Mouse (Mus musculus): ENCODE data around the gene Rap1gap2. TPM values are rescaled to one million over a fixed set of nuclear protein-coding genes. Genes with fewer than 3 reads are reported as not detected.

Rap1gap2 gene
- polyA plus RNA-seq, 1 experiment from 2014 or later, result 2.1 TPM

DNA sequence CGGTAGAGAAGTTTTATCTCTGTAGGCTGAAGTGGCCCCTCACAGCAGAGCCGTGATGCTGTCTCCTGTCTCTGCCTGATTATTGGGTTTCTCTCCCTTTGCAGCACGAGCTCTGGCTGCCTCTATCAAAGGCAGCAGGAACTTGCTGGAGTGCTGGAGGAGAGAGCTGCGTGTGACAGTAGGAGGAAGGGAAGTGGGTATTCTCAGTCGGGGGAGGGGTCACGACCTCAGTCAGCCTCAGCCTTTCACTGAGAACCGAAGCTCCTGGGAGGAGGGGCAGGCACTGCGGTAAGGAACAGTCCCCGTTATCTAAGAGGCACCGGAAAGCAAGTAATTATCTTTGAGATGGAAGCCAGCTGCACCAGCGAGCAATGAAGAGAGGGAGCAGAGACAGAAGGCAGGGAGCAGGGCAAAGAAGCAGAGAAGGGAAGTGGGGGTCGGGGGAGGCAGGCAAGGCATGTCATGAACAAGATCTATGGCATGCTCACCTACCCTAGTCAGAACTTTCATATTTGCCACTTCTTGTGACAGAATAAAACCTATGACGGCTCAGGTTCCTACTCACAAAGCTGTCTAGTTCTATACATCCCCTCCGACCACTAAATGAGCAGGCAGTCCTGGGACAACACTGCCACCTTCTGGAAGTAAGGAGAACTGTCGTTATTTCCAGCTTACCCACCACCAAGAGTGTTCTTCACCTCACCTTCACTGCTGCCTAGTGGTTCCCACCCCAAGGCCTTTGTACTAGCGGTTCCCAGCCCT is 63.6 kb downstream of the Rap1gap2 start:
- Histone ChIP-seq H3K9ac (ENCODE audit: low read depth, low read length) (peak overlapping the region; percentile 48), H3K4me2 (peak overlapping the region; percentile 72), H3K27me3 (replicated peaks; ENCODE audit: control insufficient read depth, insufficient read depth, low read length) (no peaks in the 10 kb centered on the region), H3K27ac (ENCODE audit: low read depth, low read length) (peak overlapping the region; percentile 83), H3K4me3 (ENCODE audit: low read depth, low read length) (peak overlapping the region; percentile 34), H3K9me3 (ENCODE audit: control insufficient read depth, low read length) (no peaks in the 10 kb centered on the region), H3K4me1 (replicated peaks; ENCODE audit: control insufficient read depth, insufficient read depth, low read length) (peaks cover 28% of the 10 kb centered on the region), H3K36me3 (ENCODE audit: control insufficient read depth, insufficient read depth, low read length) (no peaks in the 10 kb centered on the region)
- DNase-seq (ENCODE audit: low spot score), result peak; percentile 85
- ATAC-seq (replicated peaks; ENCODE audit: low FRiP score), result peak; percentile 86
- 2% methylated on average over 16 of the region's 16 CpGs for WGBS

DNA sequence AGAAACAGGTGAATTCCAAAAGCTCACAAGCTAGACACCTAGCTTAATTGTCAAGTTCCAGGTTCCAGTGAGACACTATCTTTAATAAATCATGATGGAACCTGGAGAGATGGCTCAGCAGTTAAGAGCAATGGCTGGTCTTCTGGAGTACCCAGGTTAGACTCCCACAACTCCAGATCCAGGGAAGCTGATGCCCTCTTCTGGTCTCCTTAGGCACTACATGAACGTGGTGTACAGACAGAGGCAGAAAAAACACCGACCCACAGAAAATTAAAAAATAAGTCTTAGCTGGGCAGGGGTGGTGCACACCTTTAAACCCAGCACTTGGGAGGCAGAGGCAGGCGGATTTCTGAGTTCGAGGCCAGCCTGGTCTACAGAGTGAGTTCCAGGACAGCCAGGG is 64.5 kb downstream of the Rap1gap2 start:
- Histone ChIP-seq H3K4me1 (replicated peaks; ENCODE audit: control insufficient read depth, insufficient read depth, low read length) (peaks cover 28% of the 10 kb centered on the region), H3K4me2 (peak overlapping the region; percentile 72), H3K27me3 (replicated peaks; ENCODE audit: control insufficient read depth, insufficient read depth, low read length) (no peaks in the 10 kb centered on the region), H3K36me3 (ENCODE audit: control insufficient read depth, insufficient read depth, low read length) (no peaks in the 10 kb centered on the region), H3K27ac (ENCODE audit: low read depth, low read length) (no peak overlapping the region), H3K4me3 (ENCODE audit: low read depth, low read length) (peak overlapping the region; percentile 34; the same call in 1 of the 2 replicates), H3K9me3 (ENCODE audit: control insufficient read depth, low read length) (no peaks in the 10 kb centered on the region), H3K9ac (ENCODE audit: low read depth, low read length) (no peak overlapping the region)
- WGBS, result 37% methylated on average over 4 of the region's 4 CpGs
- DNase-seq (ENCODE audit: low spot score), result no peak
- peak; percentile 40; the same call in 1 of the 2 replicates for ATAC-seq (replicated peaks; ENCODE audit: low FRiP score)

DNA sequence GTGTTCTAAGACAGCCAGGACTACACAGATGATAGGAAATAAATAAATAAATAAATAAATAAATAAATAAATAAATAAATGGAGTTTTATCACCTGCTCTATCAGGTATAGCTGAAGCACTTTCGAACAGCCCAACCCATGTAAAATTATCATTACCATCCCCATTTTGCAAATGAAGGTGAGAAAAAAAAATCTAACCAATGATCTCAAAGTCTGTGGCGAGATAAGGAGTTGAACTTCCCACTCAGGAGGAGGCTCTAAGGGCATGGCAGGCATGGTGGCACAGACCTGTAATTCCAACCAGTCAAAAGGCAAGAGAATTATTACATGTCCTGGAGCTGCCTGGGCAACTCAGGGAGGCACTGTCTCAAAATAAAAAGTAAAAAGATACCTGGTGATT is 65.2 kb downstream of the Rap1gap2 start:
- H3K27ac ChIP-seq (ENCODE audit: low read depth, low read length), result no peak overlapping the region
- no peaks in the 10 kb centered on the region for H3K9me3 ChIP-seq (ENCODE audit: control insufficient read depth, low read length)
- H3K9ac ChIP-seq (ENCODE audit: low read depth, low read length), result no peak overlapping the region
- ATAC-seq (replicated peaks; ENCODE audit: low FRiP score) (no peak), DNase-seq (ENCODE audit: low spot score) (no peak)
- H3K4me3 ChIP-seq (ENCODE audit: low read depth, low read length), result no peak overlapping the region
- H3K27me3 ChIP-seq (replicated peaks; ENCODE audit: control insufficient read depth, insufficient read depth, low read length), result no peaks in the 10 kb centered on the region
- peaks cover 28% of the 10 kb centered on the region for H3K4me1 ChIP-seq (replicated peaks; ENCODE audit: control insufficient read depth, insufficient read depth, low read length)
- 83% methylated on average over 2 of the region's 2 CpGs for WGBS
- H3K36me3 ChIP-seq (ENCODE audit: control insufficient read depth, insufficient read depth, low read length), result no peaks in the 10 kb centered on the region
- no peak overlapping the region for H3K4me2 ChIP-seq

DNA sequence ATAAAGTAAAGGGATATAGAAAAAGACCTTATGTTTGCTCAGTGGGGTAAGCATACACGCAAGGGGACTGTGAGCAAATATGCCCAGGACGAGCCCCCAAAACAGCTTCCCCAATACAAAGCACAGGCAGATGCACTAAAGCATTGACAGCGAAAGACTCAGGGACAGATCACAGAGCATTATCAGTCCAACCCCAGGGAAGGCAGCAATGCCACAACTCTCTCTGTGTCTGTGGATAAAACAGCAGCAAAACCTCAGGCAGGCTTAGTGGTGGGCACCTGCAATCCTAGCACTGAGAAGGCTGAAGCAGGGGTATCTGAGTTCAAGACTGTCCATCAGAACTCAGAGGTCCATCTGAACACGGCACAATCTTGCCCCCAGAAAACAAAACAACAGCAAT is 73.4 kb downstream of the Rap1gap2 start:
- 0 out of 2 replicates have a peak, but pooled peaks have one; percentile 57 for ATAC-seq (replicated peaks; ENCODE audit: low FRiP score)
- DNase-seq (ENCODE audit: low spot score), result no peak
- 41% methylated on average over 4 of the region's 4 CpGs for WGBS
- H3K27ac ChIP-seq (ENCODE audit: low read depth, low read length), result no peak overlapping the region
- H3K36me3 ChIP-seq (ENCODE audit: control insufficient read depth, insufficient read depth, low read length), result no peaks in the 10 kb centered on the region
- H3K4me2 ChIP-seq, result no peak overlapping the region
- H3K4me3 ChIP-seq (ENCODE audit: low read depth, low read length), result no peak overlapping the region
- no peak overlapping the region for H3K9ac ChIP-seq (ENCODE audit: low read depth, low read length)
- no peaks in the 10 kb centered on the region for H3K27me3 ChIP-seq (replicated peaks; ENCODE audit: control insufficient read depth, insufficient read depth, low read length)
- H3K4me1 ChIP-seq (replicated peaks; ENCODE audit: control insufficient read depth, insufficient read depth, low read length), result peaks cover 12% of the 10 kb centered on the region
- no peaks in the 10 kb centered on the region for H3K9me3 ChIP-seq (ENCODE audit: control insufficient read depth, low read length)

DNA sequence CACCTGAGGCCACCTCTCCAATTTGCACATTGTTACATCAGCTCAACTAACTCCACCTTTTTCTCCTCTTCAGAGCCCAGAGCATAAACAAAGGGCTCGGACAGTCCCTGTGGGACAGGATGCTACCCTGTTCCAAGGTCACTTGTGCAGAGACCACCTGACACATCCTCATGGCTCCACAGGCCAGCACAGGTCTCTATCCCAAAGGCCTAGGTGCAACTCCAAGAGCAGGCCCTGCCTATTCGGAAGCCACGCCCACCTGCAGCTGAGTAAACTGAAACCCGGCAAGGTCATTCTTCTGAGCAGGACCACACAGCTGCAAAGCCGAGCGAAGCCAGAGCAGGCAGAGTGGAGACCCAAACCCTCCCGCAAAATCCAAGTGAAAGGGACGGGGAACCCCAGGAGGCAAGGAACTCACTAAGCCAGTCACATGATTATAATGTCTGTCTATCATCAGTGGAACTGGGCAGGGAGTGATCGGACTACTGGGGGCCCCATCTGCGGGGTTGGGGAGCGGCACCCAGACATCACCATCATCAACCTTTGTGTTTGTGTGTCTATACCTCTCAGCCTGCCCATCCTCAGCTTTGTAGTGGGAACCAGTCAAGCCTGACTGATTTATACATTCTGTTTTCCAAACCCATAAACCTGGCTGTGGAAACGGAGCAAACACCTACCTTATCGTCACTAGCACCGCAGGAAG is 74.4 kb downstream of the Rap1gap2 start:
- no peaks in the 10 kb centered on the region for H3K9me3 ChIP-seq (ENCODE audit: control insufficient read depth, low read length)
- H3K27ac ChIP-seq (ENCODE audit: low read depth, low read length), result no peak overlapping the region
- no peak overlapping the region for H3K4me3 ChIP-seq (ENCODE audit: low read depth, low read length)
- WGBS, result 50% methylated on average over 14 of the region's 14 CpGs
- no peaks in the 10 kb centered on the region for H3K36me3 ChIP-seq (ENCODE audit: control insufficient read depth, insufficient read depth, low read length)
- DNase-seq (ENCODE audit: low spot score) (no peak), ATAC-seq (replicated peaks; ENCODE audit: low FRiP score) (peak; percentile 55)
- H3K4me1 ChIP-seq (replicated peaks; ENCODE audit: control insufficient read depth, insufficient read depth, low read length), result peaks cover 12% of the 10 kb centered on the region
- H3K27me3 ChIP-seq (replicated peaks; ENCODE audit: control insufficient read depth, insufficient read depth, low read length), result no peaks in the 10 kb centered on the region
- H3K9ac ChIP-seq (ENCODE audit: low read depth, low read length), result no peak overlapping the region
- peak overlapping the region; percentile 28; the same call in 1 of the 2 replicates for H3K4me2 ChIP-seq

DNA sequence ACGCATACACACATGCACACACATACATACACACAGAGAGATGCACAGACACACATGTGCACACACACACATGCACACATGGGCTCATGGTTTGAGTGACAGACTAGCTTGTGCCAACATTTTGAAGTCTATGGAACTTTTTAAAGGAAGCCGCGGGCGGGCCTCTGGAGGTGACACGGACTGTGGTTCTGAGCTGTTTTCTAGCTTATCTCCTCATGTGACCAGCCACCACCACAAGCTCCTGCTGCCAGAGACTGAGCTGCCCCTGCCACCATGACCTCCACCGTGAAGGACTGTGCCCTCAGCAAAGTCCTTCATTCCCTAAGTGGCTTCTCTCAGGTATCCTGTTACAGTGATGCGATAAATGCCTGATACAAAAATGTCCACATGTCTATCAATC is 76.3 kb downstream of the Rap1gap2 start:
- no peaks in the 10 kb centered on the region for H3K36me3 ChIP-seq (ENCODE audit: control insufficient read depth, insufficient read depth, low read length)
- DNase-seq (ENCODE audit: low spot score) (no peak), ATAC-seq (replicated peaks; ENCODE audit: low FRiP score) (no peak)
- whole genome bisulfite sequencing, result 67% methylated on average over 7 of the region's 7 CpGs
- H3K4me2 ChIP-seq, result no peak overlapping the region
- H3K4me3 ChIP-seq (ENCODE audit: low read depth, low read length), result no peak overlapping the region
- H3K9me3 ChIP-seq (ENCODE audit: control insufficient read depth, low read length), result no peaks in the 10 kb centered on the region
- H3K9ac ChIP-seq (ENCODE audit: low read depth, low read length), result no peak overlapping the region
- peaks cover 12% of the 10 kb centered on the region for H3K4me1 ChIP-seq (replicated peaks; ENCODE audit: control insufficient read depth, insufficient read depth, low read length)
- H3K27ac ChIP-seq (ENCODE audit: low read depth, low read length), result no peak overlapping the region
- H3K27me3 ChIP-seq (replicated peaks; ENCODE audit: control insufficient read depth, insufficient read depth, low read length), result no peaks in the 10 kb centered on the region

DNA sequence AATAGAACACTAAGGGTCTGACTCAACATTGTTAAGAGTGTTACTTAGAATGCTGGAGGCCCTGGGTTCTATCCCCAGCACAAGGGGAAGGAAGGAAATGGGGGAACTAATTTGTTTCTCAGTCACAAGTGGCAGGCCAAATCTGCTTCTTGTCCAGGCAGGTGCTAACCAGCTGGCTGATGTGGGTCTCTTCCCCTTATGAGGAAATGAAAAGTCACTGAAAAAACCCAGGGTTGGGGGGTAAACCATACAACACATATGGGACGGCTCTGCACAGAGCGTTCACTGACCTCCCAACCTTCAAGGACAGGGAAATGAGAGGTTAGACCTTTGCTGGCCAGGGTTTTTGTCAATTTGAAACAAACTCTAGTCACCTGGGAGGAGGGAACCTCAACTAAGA is 77.7 kb downstream of the Rap1gap2 start:
- H3K4me2 ChIP-seq, result no peak overlapping the region
- H3K9me3 ChIP-seq (ENCODE audit: control insufficient read depth, low read length), result no peaks in the 10 kb centered on the region
- no peak overlapping the region for H3K4me3 ChIP-seq (ENCODE audit: low read depth, low read length)
- no peak overlapping the region for H3K27ac ChIP-seq (ENCODE audit: low read depth, low read length)
- WGBS, result 74% methylated on average over 2 of the region's 2 CpGs
- no peaks in the 10 kb centered on the region for H3K27me3 ChIP-seq (replicated peaks; ENCODE audit: control insufficient read depth, insufficient read depth, low read length)
- no peak for DNase-seq (ENCODE audit: low spot score)
- no peak overlapping the region for H3K9ac ChIP-seq (ENCODE audit: low read depth, low read length)
- no peaks in the 10 kb centered on the region for H3K36me3 ChIP-seq (ENCODE audit: control insufficient read depth, insufficient read depth, low read length)
- no peak for ATAC-seq (replicated peaks; ENCODE audit: low FRiP score)
- peaks cover 12% of the 10 kb centered on the region for H3K4me1 ChIP-seq (replicated peaks; ENCODE audit: control insufficient read depth, insufficient read depth, low read length)

DNA sequence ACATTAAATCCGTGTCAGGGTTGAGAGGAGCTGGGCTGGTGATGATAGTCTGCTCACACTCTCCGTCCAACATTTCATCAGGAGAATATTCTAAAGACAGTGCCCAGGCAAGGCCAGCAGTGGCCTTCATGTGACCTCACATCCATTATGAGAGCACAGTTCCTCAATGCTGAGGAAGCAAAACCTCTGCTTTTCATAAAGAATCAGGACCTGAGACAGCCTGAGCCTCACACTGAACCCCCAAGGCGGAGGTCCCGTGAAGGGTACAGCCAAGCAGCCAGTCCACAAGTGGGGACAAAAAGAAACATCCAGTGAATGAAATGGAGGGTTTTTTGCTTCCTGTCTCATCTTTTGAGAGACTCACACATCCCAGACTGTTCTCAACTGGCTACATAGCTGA is 78.3 kb downstream of the Rap1gap2 start:
- WGBS, result 63% methylated on average over 4 of the region's 4 CpGs
- Histone ChIP-seq H3K9ac (ENCODE audit: low read depth, low read length) (no peak overlapping the region), H3K36me3 (ENCODE audit: control insufficient read depth, insufficient read depth, low read length) (no peaks in the 10 kb centered on the region)

More for the DNA sequence above, 78.3 kb downstream of the Rap1gap2 start:
- Histone ChIP-seq H3K4me2 (no peak overlapping the region), H3K27me3 (replicated peaks; ENCODE audit: control insufficient read depth, insufficient read depth, low read length) (no peaks in the 10 kb centered on the region), H3K4me3 (ENCODE audit: low read depth, low read length) (no peak overlapping the region), H3K4me1 (replicated peaks; ENCODE audit: control insufficient read depth, insufficient read depth, low read length) (peaks cover 11% of the 10 kb centered on the region), H3K9me3 (ENCODE audit: control insufficient read depth, low read length) (no peaks in the 10 kb centered on the region), H3K27ac (ENCODE audit: low read depth, low read length) (no peak overlapping the region)
- DNase-seq (ENCODE audit: low spot score), result no peak
- no peak for ATAC-seq (replicated peaks; ENCODE audit: low FRiP score)

Data from liver, embryonic 11.5 days (tissue).